ENCODE assay signal across 12 mouse cellular contexts in the genomic region with DNA sequence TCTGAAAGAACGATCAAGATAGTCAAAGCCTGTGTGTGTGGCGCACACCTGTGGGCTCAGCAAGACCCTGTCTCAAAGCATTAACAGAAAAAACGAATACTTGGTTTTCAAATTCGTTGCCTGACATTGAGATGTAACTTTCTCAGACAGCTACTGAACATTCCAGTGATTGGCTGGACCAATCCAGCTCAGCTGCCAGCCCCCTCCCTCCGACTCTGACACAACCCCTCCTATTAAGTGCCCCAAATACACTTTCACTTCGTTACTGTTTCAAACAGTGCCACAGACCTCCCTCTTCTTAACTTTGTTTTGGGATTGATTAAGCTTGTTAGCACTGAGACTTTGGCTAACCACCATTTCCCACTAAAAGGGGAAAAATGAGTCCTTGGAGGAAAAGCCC. TPM values are rescaled to one million over a fixed set of nuclear protein-coding genes. Genes with fewer than 3 reads are reported as not detected.
DNase-seq lines count a peak whose midpoint lies in the region; ATAC-seq and TF ChIP-seq lines count a peak whose summit lies in the region.
"Had no signal": no experiment of that assay in that cellular context is flagged by ENCODE, and none has a peak within 500 bp of the region (broad histone marks: within the 10 kb centered on the region; RNA-seq: fewer than 3 reads in every experiment).

No protein-coding gene starts in this region.

- H3K9me3 ChIP-seq in hindbrain, postnatal 0 days (ENCODE audit: low read length) = no peaks in the 10 kb centered on the region
- H3K9me3 ChIP-seq in hindbrain, embryonic 13.5 days = no peaks in the 10 kb centered on the region
- no peaks in the 10 kb centered on the region for H3K9me3 ChIP-seq in embryonic facial prominence, embryonic 15.5 days (replicated peaks)
- H3K9me3 ChIP-seq: forebrain, embryonic 10.5 days; midbrain, embryonic 10.5 days; neural tube, embryonic 13.5 days had no signal

- H3K4me2 ChIP-seq in hindbrain, postnatal 0 days (ENCODE audit: low read depth, low read length) = peak overlapping the region; percentile 34; the same call in 1 of the 2 replicates
- no peak overlapping the region for H3K4me2 ChIP-seq in hindbrain, embryonic 13.5 days
- peak overlapping the region; percentile 34 for H3K4me2 ChIP-seq in embryonic facial prominence, embryonic 15.5 days (replicated peaks)
- H3K4me2 ChIP-seq: neural tube, embryonic 13.5 days had no signal

- no peak overlapping the region for H3K4me3 ChIP-seq in hindbrain, postnatal 0 days (ENCODE audit: low read length)
- no peak overlapping the region for H3K4me3 ChIP-seq in hindbrain, embryonic 13.5 days
- peak overlapping the region; percentile 25 for H3K4me3 ChIP-seq in embryonic facial prominence, embryonic 15.5 days (replicated peaks)
- H3K4me3 ChIP-seq: forebrain, embryonic 10.5 days; midbrain, embryonic 10.5 days; neural tube, embryonic 13.5 days had no signal

- no peaks in the 10 kb centered on the region for H3K36me3 ChIP-seq in hindbrain, postnatal 0 days (ENCODE audit: insufficient read depth, low read length)
- no peaks in the 10 kb centered on the region for H3K36me3 ChIP-seq in hindbrain, embryonic 13.5 days
- H3K36me3 ChIP-seq in embryonic facial prominence, embryonic 15.5 days = no peaks in the 10 kb centered on the region
- H3K36me3 ChIP-seq: forebrain, embryonic 10.5 days; midbrain, embryonic 10.5 days; neural tube, embryonic 13.5 days had no signal

- no peak overlapping the region for H3K9ac ChIP-seq in hindbrain, postnatal 0 days (replicated peaks; ENCODE audit: low read length)
- no peak overlapping the region for H3K9ac ChIP-seq in hindbrain, embryonic 13.5 days
- no peak overlapping the region for H3K9ac ChIP-seq in embryonic facial prominence, embryonic 15.5 days
- H3K9ac ChIP-seq: neural tube, embryonic 13.5 days had no signal

- 48% methylated on average over 6 of the region's 6 CpGs for WGBS in hindbrain, postnatal 0 days
- 58% methylated on average over 6 of the region's 6 CpGs for WGBS in hindbrain, embryonic 13.5 days
- WGBS in embryonic facial prominence, embryonic 15.5 days = 35% methylated on average over 6 of the region's 6 CpGs

- no peaks in the 10 kb centered on the region for H3K4me1 ChIP-seq in hindbrain, postnatal 0 days (ENCODE audit: insufficient read depth, low read length)
- no peaks in the 10 kb centered on the region for H3K4me1 ChIP-seq in hindbrain, embryonic 13.5 days (replicated peaks)
- no peaks in the 10 kb centered on the region for H3K4me1 ChIP-seq in embryonic facial prominence, embryonic 15.5 days
- H3K4me1 ChIP-seq: neural tube, embryonic 13.5 days had no signal

- no peak overlapping the region for H3K27ac ChIP-seq in hindbrain, postnatal 0 days
- no peak overlapping the region for H3K27ac ChIP-seq in hindbrain, embryonic 13.5 days
- no peak overlapping the region for H3K27ac ChIP-seq in embryonic facial prominence, embryonic 15.5 days (replicated peaks)
- H3K27ac ChIP-seq: forebrain, embryonic 10.5 days; midbrain, embryonic 10.5 days; neural tube, embryonic 13.5 days had no signal

- ATAC-seq in hindbrain, postnatal 0 days = no peak
- ATAC-seq in hindbrain, embryonic 13.5 days (ENCODE audit: low FRiP score) = no peak
- no peak for ATAC-seq in embryonic facial prominence, embryonic 15.5 days (ENCODE audit: insufficient number of reproducible peaks, low FRiP score, low TSS enrichment, low read depth)

- TF ChIP-seq CTCF in hindbrain, postnatal 0 days (IDR thresholded peaks at IDR 0.05; ENCODE audit: low read depth) = no peak

- no peak for DNase-seq in hindbrain, postnatal 0 days (ENCODE audit: low spot score)
- DNase-seq in Muller cell, postnatal 12 days (ENCODE audit: inconsistent ontology term) = peak; percentile 75
- peak; percentile 25 for DNase-seq in lung, postnatal 36 days
- DNase-seq in B cell, adult 2 months = no peak
- no peak for DNase-seq in cerebellum, postnatal 4 days (ENCODE audit: low spot score in 2 of 2)
- DNase-seq: cerebellum, postnatal 14 days had no signal

- H3K27me3 ChIP-seq in hindbrain, postnatal 0 days (ENCODE audit: insufficient read depth, low read length) = no peaks in the 10 kb centered on the region
- peaks cover 19% of the 10 kb centered on the region for H3K27me3 ChIP-seq in hindbrain, embryonic 13.5 days
- peaks cover 11% of the 10 kb centered on the region for H3K27me3 ChIP-seq in embryonic facial prominence, embryonic 15.5 days

RNA-seq across cellular contexts. Expression of gene Mixl1, which starts 6.6 kb away (rescaled TPM):
- not detected in 2 replicates for total RNA-seq in hindbrain, postnatal 0 days (2014; rRNA removed)
- polyA plus RNA-seq in hindbrain, postnatal 0 days (2015; fragmentation: Nextera tagmentation; extraction: Ambion mirVana) = not detected in 2 replicates
- 0.08 TPM in 1 of 2 replicates, not detected in the other for polyA plus RNA-seq in hindbrain, embryonic 13.5 days (2015; fragmentation: Nextera tagmentation; extraction: Ambion mirVana)
- polyA plus RNA-seq in embryonic facial prominence, embryonic 15.5 days (2015; fragmentation: Nextera tagmentation; extraction: Ambion mirVana) = 0.11 and 0.14 TPM in 2 replicates
- polyA plus RNA-seq: gonadal fat pad, adult 2 months; neural tube, embryonic 13.5 days had no signal

RNA-seq across cellular contexts. Expression of gene Acbd3, which starts 22.4 kb away (rescaled TPM):
- total RNA-seq in hindbrain, postnatal 0 days (2014; rRNA removed) = 28.3 and 32.6 TPM in 2 replicates
- 18.4 and 19.2 TPM in 2 replicates for polyA plus RNA-seq in hindbrain, postnatal 0 days (2015; fragmentation: Nextera tagmentation; extraction: Ambion mirVana)
- polyA plus RNA-seq in hindbrain, embryonic 13.5 days (2015; fragmentation: Nextera tagmentation; extraction: Ambion mirVana) = 24.5 and 24.9 TPM in 2 replicates
- 26.8 and 27.5 TPM in 2 replicates for polyA plus RNA-seq in embryonic facial prominence, embryonic 15.5 days (2015; fragmentation: Nextera tagmentation; extraction: Ambion mirVana)

Comparison
In these comparisons a context has a peak if more than half of its experiments do, and no peak if none do; other contexts are left out.
1. DNase-seq: peak in Muller cell, postnatal 12 days (single experiment) and lung, postnatal 36 days (single experiment); none in hindbrain, postnatal 0 days (single experiment), B cell, adult 2 months (0 of 2) and cerebellum, postnatal 4 days (0 of 2).